Mouse (Mus musculus) thymus, postnatal 10 days (tissue): ENCODE measurements around the gene Lce3b.

Experiments used
- DNase-seq, 2 experiments: peaks; one replicate each; pipeline ENCODE4 v3.0.0; 2021; ENCODE audit warnings: low spot score in 2 of 2

The Lce3b gene

DNA sequence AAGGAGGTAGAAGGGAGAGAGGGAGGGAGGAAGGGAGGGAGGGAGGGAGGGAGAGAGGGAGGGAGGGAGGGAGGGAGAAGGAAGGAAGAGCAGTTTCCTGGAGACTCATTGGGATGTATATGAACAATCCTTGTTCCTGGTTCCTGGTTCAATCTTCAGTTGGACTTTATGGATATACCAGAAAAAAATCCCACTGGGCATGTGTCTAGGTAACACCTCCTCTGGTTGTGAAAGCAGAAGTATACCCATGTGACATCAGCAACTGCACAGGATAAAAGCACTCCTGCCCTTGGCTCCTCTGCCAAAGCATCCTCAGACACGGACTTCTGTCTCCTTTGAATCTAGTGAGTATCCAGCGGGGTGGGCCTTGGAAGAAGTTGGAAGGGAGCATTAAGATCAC lies at the start of gene Lce3b:
Gene Lce3b, plus strand, starts transcription at position 301 of the 400 bp plus-strand sequence.
- no peak for DNase-seq

DNA sequence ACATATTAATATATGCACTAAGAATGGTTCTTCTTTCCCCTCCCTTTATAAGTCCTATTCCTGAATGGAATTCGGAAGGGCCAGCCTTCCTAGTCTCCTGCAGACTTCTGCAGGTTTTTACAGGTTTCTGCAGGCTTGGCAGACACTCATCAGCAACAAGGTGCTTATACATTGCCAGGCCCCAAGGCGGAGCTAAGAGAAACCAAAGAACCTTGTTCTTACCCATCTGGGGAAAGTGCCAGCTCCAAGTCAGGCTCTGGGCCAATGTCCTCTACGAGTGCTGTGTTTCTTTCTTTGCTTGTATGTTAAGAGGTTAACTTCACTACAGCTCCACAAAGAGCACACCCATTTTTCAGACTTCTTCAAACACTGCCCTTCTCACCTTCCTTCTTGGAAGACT lies 38.7 kb upstream of the Lce3b start:
- DNase-seq: no peak

DNA sequence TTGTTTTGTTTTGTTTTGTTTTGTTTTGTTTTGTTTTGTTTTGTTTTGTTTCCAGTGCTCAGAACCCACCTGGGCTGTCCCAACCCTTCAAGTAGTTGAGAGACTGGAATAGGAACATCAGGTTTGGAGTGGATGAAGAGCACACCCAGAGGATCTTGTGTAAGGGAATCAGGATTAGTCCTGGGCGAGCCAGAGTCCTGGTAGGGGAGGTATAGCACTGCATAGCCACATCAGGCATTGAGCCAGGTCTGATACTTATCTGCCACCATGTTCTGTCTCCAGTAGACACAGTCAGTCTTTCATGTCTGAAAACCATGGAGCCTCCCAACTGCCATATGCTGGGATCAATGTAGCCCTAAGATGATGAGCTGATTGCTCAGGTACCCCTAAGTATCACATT lies 38.3 kb upstream of the Lce3b start:
- no peak for DNase-seq

DNA sequence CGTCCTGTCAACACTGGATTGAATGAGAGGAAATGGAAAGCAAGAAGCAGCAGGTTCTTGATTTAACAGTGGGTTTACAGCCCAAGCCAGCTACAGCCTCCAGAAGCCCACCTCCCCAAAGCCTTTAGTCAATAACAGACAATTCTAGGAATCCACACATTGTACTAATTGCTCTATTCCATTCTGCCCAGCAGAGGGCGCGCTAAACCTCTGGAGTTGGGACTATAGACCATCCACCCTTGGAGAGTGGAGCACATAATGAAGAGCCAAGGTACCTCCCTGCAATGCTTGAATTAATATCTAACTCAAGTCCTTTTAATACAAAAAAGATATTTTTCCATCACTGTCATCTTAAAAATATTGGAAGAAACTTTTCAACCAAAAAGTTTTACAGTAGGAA lies 29.8 kb upstream of the Lce3b start:
- DNase-seq: no peak

DNA sequence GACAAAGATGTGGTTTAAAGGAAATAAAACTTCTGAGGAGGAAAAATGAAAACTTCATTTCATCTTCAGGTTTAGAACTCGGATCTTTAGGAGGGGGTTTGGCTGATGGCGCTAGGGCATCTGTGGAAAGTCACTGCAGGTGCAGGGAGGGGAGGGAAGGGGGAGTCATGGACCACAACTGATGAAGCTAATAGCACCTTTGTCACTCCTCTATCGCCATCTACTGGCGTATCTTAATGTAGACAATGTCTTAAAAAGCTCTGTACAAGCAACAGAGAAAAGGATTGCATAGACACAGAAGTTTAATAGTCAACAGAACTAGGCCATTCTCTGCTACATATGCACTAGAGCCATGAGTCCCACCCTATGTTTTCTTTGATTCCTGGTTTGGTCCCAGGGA lies 29.1 kb upstream of the Lce3b start:
- no peak for DNase-seq

DNA sequence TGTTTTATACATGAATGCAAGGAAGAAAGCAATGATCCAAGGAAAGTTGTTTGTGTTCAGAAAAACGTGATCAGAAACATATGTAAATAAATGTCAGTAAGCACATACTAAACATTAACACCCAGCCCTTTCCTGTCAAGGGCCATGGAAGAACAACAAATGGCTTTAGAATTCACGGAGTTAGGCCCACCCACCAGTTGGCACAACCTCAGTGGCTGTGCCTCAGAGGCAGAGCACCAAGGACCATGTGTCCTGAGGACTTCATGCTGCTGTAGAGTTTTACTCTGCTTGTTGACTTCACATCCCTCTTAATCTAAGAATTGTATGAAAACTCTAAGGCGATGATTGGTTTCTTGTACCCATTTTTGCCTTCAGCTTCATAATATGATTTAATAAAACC lies 27.6 kb upstream of the Lce3b start:
- no peak for DNase-seq

DNA sequence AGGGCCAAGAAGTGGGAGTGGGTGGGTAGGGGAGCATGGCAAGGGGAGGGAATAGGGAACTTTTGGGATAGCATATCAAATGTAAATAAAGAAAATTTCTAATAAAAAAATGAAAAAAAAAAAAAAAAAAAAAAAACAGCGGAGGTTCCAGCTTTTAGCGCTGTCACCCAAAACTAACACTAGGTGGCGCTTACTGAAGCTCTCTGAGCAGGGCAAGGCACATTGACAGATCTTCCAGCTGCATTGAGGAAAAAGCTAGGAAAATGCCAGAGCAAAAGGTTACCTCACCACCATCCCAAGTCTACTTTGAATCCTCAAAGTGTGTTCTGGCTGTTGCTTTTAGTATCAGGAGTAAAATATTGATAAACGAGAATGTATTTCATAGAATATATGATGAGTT lies 25.2 kb upstream of the Lce3b start:
- DNase-seq: no peak

DNA sequence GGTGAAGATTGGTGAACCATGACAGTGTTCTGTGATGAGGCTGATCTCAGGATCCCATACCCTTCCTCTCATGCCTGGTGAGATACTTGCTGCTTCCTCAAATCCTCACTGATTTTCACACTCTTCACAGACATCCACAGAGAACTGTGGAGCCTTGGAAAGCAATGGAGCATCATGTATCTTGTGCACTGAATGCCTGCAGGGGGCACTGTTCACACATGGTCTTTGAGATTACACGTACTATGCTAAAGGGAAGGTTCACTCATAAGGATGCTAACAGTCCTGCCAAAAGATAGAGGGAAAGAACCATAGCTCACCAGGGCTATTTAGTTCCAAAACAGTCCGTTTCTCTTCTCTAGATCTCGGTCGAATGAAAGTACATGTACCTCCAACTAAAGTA lies 12.4 kb upstream of the Lce3b start:
- DNase-seq: no peak

DNA sequence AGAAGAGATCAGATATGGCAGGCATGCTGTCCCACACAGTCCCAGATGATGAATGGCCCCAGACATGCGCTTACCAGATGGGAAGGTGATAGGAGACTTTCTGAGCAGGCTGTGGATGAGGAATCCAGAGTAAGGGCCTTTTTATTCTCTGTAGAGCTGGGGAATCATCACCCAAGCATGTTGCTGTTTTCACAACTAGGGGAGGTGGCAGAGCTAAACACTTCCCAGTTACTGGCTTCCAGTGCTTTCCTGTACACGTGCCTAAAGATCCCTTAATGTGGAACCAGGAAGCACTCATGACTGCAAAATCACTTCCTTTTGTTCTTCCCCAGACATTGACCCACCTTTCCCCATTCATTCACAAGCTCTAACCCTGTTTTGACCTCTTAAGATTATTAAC lies 6.6 kb upstream of the Lce3b start, which contains the start of gene Lce3a:
Gene Lce3a, minus strand, starts transcription at position 101 of the 400 bp plus-strand sequence.
- DNase-seq: no peak

DNA sequence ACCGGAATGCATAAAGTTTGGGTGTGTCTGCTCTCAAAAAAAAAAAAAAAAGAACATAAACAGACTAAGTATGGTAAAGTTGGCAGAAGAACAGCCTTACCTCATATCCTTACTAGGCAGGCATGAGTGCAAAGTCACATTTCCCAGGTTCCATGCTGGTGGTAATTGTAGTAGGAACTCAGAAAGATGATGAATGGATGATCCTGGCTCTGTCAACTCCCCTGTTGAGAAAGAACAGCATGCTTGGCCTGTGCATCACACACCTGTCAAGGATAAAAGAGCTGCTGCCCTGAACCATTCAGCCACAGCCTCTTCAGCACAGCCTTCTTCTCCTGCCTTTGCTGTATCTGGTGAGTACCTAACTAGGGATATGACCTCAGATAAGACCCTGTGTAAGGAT lies 11.4 kb downstream of the Lce3b start, which contains the start of gene Lce3c:
Gene Lce3c, plus strand, starts transcription at position 301 of the 400 bp plus-strand sequence.
- DNase-seq: no peak

DNA sequence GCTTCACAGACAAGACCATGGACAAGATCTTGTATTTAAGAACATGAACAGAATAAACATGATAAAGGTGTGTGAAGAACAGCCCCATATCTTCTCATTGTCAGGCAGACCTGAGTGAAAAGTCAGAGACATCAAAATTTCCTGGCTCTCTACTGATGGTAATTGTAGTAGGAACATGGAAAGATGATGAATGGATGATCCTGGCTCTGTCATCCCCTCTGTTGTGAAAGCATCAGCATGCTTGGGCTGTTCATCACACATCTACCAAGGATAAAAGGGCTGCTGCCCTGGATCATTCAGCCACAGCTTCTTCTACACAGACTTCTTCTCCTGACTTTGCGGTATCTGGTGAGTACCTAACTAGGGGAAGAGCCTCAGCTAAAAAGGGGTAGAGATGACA lies 24.3 kb downstream of the Lce3b start, which contains the start of gene Lce3d:
Gene Lce3d, plus strand, starts transcription at position 301 of the 400 bp plus-strand sequence.
- DNase-seq: no peak

DNA sequence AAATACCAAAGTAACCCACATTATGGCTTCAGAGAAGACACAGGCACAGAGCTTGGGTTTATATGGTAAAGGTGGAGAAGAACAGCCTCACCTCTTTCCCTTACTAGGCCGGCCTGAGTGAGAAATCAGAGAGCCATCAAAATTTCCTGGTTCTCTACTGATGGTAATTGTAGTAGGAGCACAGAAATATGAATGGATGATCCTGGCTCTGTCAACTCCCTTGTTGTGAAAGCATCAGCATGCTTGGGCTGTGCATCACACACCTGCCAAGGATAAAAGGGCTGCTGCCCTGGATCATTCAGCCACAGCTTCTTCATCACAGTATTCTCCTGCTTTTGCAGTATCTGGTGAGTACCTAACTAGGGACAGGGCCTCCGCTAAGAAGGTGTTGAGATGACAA lies 34.0 kb downstream of the Lce3b start, which contains the start of gene Lce3e:
Gene Lce3e, plus strand, starts transcription at position 301 of the 400 bp plus-strand sequence.
- no peak for DNase-seq

DNA sequence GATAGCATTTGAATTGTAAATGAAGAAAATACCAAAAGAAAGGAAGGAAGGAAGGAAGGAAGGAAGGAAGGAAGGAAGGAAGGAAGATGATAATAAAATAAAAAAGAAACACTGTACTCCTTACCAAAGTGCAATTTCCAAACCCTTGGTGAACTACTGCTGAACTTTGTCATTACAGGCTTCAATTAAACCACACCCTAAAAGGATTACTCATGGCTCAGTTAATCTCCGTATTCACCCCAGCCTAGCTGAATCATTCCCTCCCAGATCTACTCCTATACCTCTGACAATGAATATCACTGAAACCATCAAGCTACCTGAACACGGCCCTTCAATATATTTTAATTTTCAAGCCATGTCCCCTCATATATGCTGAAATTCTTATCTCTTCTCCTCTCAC lies 45.7 kb downstream of the Lce3b start:
- no peak for DNase-seq
